Mouse (Mus musculus) liver, adult 10 weeks (tissue): ENCODE results near the gene Znhit1. TPM values are rescaled to one million over a fixed set of nuclear protein-coding genes. Genes with fewer than 3 reads are reported as not detected.

ENCODE experiments used
- polyA plus RNA-seq: library from polyadenylated mRNA; stranded (reverse); fragments of 350-450 nt; fragmentation: Illumina TruSeq; extraction: RNeasy Lipid Tissue Mini Kit (QIAGEN cat#74804); gene quantifications from one replicate; pipeline ENCODE4 v1.2.3, GENCODE M21; 2014; ENCODE audit warnings: low read depth, low replicate concordance

Znhit1 gene
- 6.6 TPM for polyA plus RNA-seq

DNA sequence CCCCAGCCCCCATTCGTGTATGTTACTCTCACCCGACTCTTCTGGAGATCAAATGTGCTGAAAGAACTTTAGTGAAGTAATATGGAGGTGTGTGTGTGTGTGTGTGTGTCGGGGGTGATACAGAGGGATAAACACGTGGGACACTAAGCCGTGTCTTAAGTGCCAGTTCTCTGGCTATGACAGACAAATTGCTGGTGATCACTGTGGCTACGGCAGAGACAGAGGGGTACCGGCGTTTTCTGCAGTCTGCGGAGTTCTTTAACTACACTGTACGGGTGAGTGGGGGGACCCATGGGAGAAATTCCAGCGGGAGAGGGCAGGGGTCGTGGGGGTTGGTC, at the start of gene Znhit1:
Gene Znhit1 (minus strand): TSS at position 88 of the 338 bp plus-strand sequence.

DNA sequence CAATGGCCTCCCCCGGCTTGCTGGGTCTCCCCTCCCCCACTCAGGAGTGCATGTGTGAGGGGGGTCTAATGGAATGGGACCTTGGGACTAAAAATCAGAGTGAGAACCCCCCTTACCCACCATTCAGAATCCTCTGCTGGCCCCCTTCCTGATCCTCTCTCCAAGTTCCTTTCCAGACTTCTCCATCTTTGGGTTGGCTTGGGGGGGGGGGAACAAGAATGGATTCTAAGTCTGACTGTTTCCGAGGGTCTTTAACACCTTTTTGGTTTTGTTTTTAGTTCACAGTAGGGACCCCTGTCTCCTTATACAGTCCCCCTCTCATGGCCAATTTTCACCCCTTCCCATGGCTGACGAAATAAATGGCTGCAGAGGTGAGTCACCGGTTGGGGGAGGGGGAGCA, 38.3 kb upstream of the Znhit1 start, which contains the start of gene Vgf:
Gene Vgf (plus strand): TSS at position 301 of the 400 bp plus-strand sequence.

DNA sequence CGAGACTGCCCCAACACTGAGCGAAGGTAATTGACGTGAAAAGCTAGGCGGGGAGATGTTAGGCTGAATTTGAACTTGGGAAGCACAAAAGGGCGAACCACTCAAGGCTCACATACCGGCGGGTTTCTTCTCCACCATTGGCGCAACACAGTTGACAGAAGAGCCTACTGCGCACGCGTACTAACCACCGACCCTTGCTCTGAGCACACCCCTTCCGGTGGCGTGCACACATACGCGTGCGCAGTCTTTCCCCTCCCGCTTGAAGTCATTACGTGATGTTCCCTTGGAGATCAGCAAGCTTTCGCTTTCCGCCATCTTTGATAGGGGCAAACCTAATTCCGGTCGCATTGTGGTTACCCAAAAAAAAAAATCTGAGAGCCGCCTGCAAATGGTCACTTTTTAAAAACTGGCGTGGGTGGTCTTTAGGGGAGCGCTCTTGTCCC, 1.1 kb downstream of the Znhit1 start, which contains the start of gene Plod3:
Gene Plod3 (plus strand): TSS at position 325 of the 443 bp plus-strand sequence.

DNA sequence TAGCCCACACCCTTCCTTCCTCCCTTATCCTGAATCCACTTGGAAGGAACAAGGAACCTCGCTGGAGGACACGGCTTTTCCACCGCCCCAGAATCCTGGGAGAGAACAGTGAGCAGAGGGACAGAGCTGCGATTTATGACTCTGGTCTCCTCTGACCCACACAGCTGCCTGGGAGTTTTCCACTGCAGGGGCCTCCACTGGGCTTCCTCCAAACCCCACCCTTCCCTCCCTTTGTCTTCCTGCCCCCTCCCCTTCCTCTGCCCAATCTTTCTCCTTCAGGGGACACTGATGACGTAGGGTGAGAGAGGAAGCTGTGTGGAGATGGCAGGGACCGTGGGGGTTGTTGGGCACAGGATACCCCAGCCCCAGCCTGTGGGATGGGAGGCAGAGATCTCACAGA, 21.5 kb downstream of the Znhit1 start, which contains the start of gene Cldn15:
Gene Cldn15 (plus strand): TSS at position 286 of the 400 bp plus-strand sequence.

DNA sequence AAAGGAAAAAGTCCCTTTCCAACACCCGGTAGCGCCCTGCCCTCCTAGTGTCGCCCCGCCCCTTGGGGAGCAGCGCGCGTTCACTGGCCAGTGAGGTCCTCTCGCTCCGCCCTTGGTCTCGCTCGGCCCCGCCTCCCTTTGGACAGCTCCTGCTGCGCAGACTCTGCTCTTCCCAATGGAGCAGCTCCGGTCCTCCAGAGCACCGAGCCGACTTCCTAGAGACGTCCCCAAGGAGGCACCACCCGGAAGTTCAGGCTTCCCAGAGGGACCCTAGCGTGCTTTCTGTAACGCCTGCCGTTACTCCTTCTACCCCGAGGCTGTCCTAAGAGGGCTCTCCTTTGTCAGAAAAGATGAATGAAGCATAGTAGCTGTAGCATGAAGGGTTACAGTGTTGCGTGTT, 34.8 kb downstream of the Znhit1 start, which contains the start of gene Fis1:
Gene Fis1 (plus strand): TSS at position 261 of the 400 bp plus-strand sequence.

Other genes starting within 250 kb of the Znhit1 start
- not detected for gene Col26a1, start 104.8 kb downstream of the Znhit1 start, polyA plus RNA-seq
- gene Ift22, start 79.9 kb downstream of the Znhit1 start, polyA plus RNA-seq = 1.7 TPM
- 9.0 TPM for gene Fis1, start 34.7 kb downstream of the Znhit1 start, polyA plus RNA-seq
- gene Cldn15, start 21.4 kb downstream of the Znhit1 start, polyA plus RNA-seq = not detected
- 1.1 TPM for gene Plod3, start 1.0 kb downstream of the Znhit1 start, polyA plus RNA-seq
- gene Vgf, start 38.4 kb upstream of the Znhit1 start, polyA plus RNA-seq = not detected
- gene Ap1s1, start 58.1 kb upstream of the Znhit1 start, polyA plus RNA-seq = 9.6 TPM
- 0.69 TPM for gene Serpine1, start 84.2 kb upstream of the Znhit1 start, polyA plus RNA-seq
- gene Trim56, start 128.2 kb upstream of the Znhit1 start, polyA plus RNA-seq = 7.7 TPM
- gene Muc3, start 161.3 kb upstream of the Znhit1 start, polyA plus RNA-seq = 0.26 TPM
- gene Muc3a, start 224.4 kb upstream of the Znhit1 start, polyA plus RNA-seq = not detected